Mouse (Mus musculus) kidney, postnatal 0 days (tissue): Measurements from ENCODE around the gene Fosl1. TPM values are rescaled to one million over a fixed set of nuclear protein-coding genes. Genes with fewer than 3 reads are reported as not detected.
"Not testable (repeated sequence)": the region's sequence is repeated elsewhere in the genome, so short reads cannot be mapped to it uniquely, and the experiment has no call there.

Experiments used
- ATAC-seq: fragments of 200-750 bp; cut with Nextera tagmentation; replicated peaks from 2 replicates; pipeline ENCODE4 v1.8.0; 2017; ENCODE audit warnings: low read depth, moderate number of reproducible peaks, moderate TSS enrichment, moderate library complexity; ENCODE audit not compliant: low FRiP score
- DNase-seq: peaks from one replicate; pipeline ENCODE4 v3.0.0-alpha.2; 2016; ENCODE audit warnings: low spot score
- H3K27ac ChIP-seq: fragments of 300-500 bp; sonication (generic); 2 replicates; pipeline ENCODE4 v1.5.1; 2014; ENCODE audit warnings: mild to moderate bottlenecking
- H3K27me3 ChIP-seq: fragments of 300-500 bp; sonication (generic); 2 replicates; pipeline ENCODE4 v1.6.1; 2014; ENCODE audit warnings: low read length, mixed read lengths; ENCODE audit not compliant: insufficient read depth
- H3K36me3 ChIP-seq: fragments of 300-500 bp; sonication (generic); 2 replicates; pipeline ENCODE4 v1.6.1; 2014; ENCODE audit warnings: low read length, mixed read lengths; ENCODE audit not compliant: insufficient read depth
- H3K4me1 ChIP-seq: fragments of 300-500 bp; sonication (generic); replicated peaks from 2 replicates; pipeline ENCODE4 v1.6.1; 2014; ENCODE audit warnings: antibody characterized with exemption, low read length, mixed read lengths; ENCODE audit not compliant: insufficient read depth
- H3K4me2 ChIP-seq: fragments of 300-500 bp; sonication (generic); 2 replicates; pipeline ENCODE4 v1.6.1; 2014; ENCODE audit warnings: mild to moderate bottlenecking, low read length, moderate library complexity, mixed read lengths
- H3K4me3 ChIP-seq: fragments of 300-500 bp; sonication (generic); replicated peaks from 2 replicates; pipeline ENCODE4 v1.5.1; 2014; ENCODE audit warnings: low read depth, low read length
- H3K9ac ChIP-seq: fragments of 300-500 bp; sonication (generic); 2 replicates; pipeline ENCODE4 v1.6.1; 2014; ENCODE audit warnings: low read depth, low read length
- H3K9me3 ChIP-seq: fragments of 300-500 bp; sonication (generic); replicated peaks from 2 replicates; pipeline ENCODE4 v1.6.1; 2016; ENCODE audit warnings: low read length, inconsistent platforms, mixed read lengths
- CTCF ChIP-seq: IDR thresholded peaks from 2 replicates; pipeline ENCODE4 v1.5.1; 2016; ENCODE audit warnings: antibody characterized with exemption, low read depth, mild to moderate bottlenecking, moderate library complexity
- WGBS: fragments of 180-500 bp; shearing (Covaris S2); extraction: QIAGEN DNeasy Blood & Tissue Kit; methylation state at CpG from one replicate; pipeline ENCODE4 v1.1.7; 2014; 5-methylcytosine and 5-hydroxymethylcytosine counted together
- polyA plus RNA-seq: library from polyadenylated mRNA; unstranded; fragments of >200 nt; fragmentation: Nextera tagmentation; extraction: Ambion mirVana; gene quantifications from 2 replicates; pipeline ENCODE4 v1.2.1, GENCODE M21; 2015

Fosl1 gene
- polyA plus RNA-seq, 1 experiment from 2014 or later = not detected

GRCm38 (mm10) chr19:5490898-5491708 lies 43.8 kb downstream of the Fosl1 start:
- Histone ChIP-seq H3K9ac (peak overlapping the region; percentile 87), H3K27me3 (no peaks in the 10 kb centered on the region), H3K4me1 (peaks cover 4% of the 10 kb centered on the region), H3K4me2 (peak overlapping the region; percentile 77), H3K27ac (peak overlapping the region; percentile 99), H3K36me3 (peaks cover 23% of the 10 kb centered on the region), H3K4me3 (peak overlapping the region; percentile 99), H3K9me3 (no peaks in the 10 kb centered on the region)
- no peak for TF ChIP-seq CTCF
- ATAC-seq = peak; percentile 5
- WGBS = 1% methylated on average over 48 of the region's 59 CpGs
- DNase-seq = peak; percentile 95

- TF ChIP-seq CTCF = no peak
- H3K27me3 ChIP-seq = no peaks in the 10 kb centered on the region
- H3K4me2 ChIP-seq = no peak overlapping the region
- H3K27ac ChIP-seq = no peak overlapping the region
- H3K4me3 ChIP-seq = no peak overlapping the region
- H3K4me1 ChIP-seq = peaks cover 4% of the 10 kb centered on the region
- no peak for ATAC-seq
- no peak for DNase-seq
- WGBS = 75% methylated on average over 4 of the region's 4 CpGs
- peaks cover 34% of the 10 kb centered on the region for H3K36me3 ChIP-seq
- no peak overlapping the region for H3K9ac ChIP-seq
- no peaks in the 10 kb centered on the region for H3K9me3 ChIP-seq
These were observed 45.3 kb downstream of the Fosl1 start for GRCm38 (mm10) chr19:5492641-5493040.

- not testable (repeated sequence) for H3K4me2 ChIP-seq, H3K9me3 ChIP-seq
- H3K36me3 ChIP-seq = peaks cover 34% of the 10 kb centered on the region
These were observed 46.0 kb downstream of the Fosl1 start for GRCm38 (mm10) chr19:5493301-5493721.

GRCm38 (mm10) chr19:5494314-5494713 lies 47.0 kb downstream of the Fosl1 start:
- H3K9ac ChIP-seq = no peak overlapping the region
- ATAC-seq (no peak), DNase-seq (no peak)
- no peaks in the 10 kb centered on the region for H3K27me3 ChIP-seq
- no peak overlapping the region for H3K4me3 ChIP-seq
- whole genome bisulfite sequencing = 83% methylated on average over 3 of the region's 3 CpGs
- H3K4me1 ChIP-seq = peaks cover 4% of the 10 kb centered on the region
- H3K36me3 ChIP-seq = peaks cover 34% of the 10 kb centered on the region
- H3K9me3 ChIP-seq = no peaks in the 10 kb centered on the region
- no peak for TF ChIP-seq CTCF
- H3K27ac ChIP-seq = no peak overlapping the region
- H3K4me2 ChIP-seq = no peak overlapping the region

More at GRCm38 (mm10) chr19:5493301-5493721, 46.0 kb downstream of the Fosl1 start:
- not testable (repeated sequence) for H3K27me3 ChIP-seq, ATAC-seq, H3K4me3 ChIP-seq, H3K9ac ChIP-seq, H3K4me1 ChIP-seq, H3K27ac ChIP-seq
- WGBS = 40% methylated on average over 9 of the region's 9 CpGs
- DNase-seq = peak; percentile 65
- peak; percentile 46 for TF ChIP-seq CTCF

DNA sequence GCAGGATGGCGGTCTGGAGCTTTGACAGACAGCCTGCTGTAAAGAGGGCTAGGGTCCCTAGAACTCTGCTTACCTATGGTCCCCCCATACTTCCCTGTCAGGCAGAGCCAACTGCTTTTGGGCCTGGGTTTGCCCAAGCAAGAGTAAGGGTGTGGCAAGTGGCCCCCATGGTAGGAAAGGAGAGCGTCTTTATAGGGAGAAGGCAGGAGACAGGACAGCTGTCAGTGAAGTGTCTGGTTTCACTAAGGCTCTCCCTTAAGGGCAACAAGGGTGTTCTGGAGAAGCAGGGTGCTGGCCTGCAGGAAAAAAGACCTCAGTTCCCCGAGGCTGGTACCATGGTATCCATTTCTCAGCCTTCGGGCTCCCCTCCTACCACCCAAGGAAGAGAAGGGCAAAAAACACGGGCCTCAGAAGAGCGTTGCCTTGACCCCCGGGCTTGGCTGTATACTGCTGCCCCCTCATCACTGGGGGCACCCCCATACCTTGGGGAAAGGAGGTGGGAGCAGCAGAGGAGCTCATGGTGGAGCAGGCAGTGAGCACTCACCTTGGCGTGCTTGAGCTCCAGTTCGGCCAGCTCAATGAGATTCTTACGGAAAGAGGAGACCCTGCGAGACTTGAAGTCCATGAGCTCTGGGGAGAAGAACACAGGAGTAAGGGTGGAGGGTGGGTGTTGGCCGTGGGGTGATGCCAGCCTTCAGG lies 48.2 kb downstream of the Fosl1 start:
- Histone ChIP-seq H3K9me3 (no peaks in the 10 kb centered on the region), H3K36me3 (peaks cover 34% of the 10 kb centered on the region), H3K27ac (no peak overlapping the region), H3K4me3 (no peak overlapping the region), H3K4me2 (no peak overlapping the region), H3K4me1 (peaks cover 4% of the 10 kb centered on the region), H3K27me3 (no peaks in the 10 kb centered on the region), H3K9ac (no peak overlapping the region)
- 82% methylated on average over 12 of the region's 12 CpGs for WGBS
- no peak for TF ChIP-seq CTCF
- ATAC-seq = no peak
- no peak for DNase-seq

DNA sequence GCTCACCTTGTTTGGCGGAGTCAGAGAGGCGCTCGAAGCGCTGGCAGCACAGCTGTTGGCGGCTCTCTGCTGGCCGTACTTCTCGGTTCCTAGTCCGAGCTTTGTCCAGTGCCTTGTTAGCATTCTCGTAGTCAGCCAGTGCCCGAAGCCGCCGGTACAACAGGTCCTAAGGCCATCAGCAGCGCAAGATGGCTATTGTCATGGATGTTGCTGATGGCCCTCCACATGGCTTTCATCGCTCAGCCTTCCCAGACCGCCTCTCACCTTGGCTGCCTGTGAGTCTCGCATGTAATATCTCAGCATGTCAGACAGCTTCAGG lies 48.7 kb downstream of the Fosl1 start:
- no peak overlapping the region for H3K4me3 ChIP-seq
- no peak for ATAC-seq
- H3K27ac ChIP-seq = no peak overlapping the region
- peaks cover 34% of the 10 kb centered on the region for H3K36me3 ChIP-seq
- TF ChIP-seq CTCF = no peak
- no peaks in the 10 kb centered on the region for H3K9me3 ChIP-seq
- no peak overlapping the region for H3K9ac ChIP-seq
- H3K27me3 ChIP-seq = no peaks in the 10 kb centered on the region
- H3K4me1 ChIP-seq = peaks cover 4% of the 10 kb centered on the region
- H3K4me2 ChIP-seq = no peak overlapping the region
- WGBS = 84% methylated on average over 16 of the region's 16 CpGs
- no peak for DNase-seq
